Mouse (Mus musculus) adrenal gland, postnatal 10 days (tissue): ENCODE data around the gene Bmpr1a. TPM values are rescaled to one million over a fixed set of nuclear protein-coding genes. Genes with fewer than 3 reads are reported as not detected.
"Not testable (repeated sequence)": the region's sequence is repeated elsewhere in the genome, so short reads cannot be mapped to it uniquely, and the experiment has no call there.

Experiments
- DNase-seq: peaks from one replicate; pipeline ENCODE4 v3.0.0; 2021; ENCODE audit warnings: mixed read lengths
- total RNA-seq, 2 experiments: library from RNA; stranded (reverse); gene quantifications; 2 replicates each; pipeline ENCODE4 v1.2.3; 2021

Bmpr1a gene
- total RNA-seq, 2 experiments from 2014 or later, result 50.2 to 55.3 TPM

GRCm38 (mm10) chr14:34382921-34383704, 120.0 kb downstream of the Bmpr1a start:
- no peak for DNase-seq

GRCm38 (mm10) chr14:34378560-34379331, 124.4 kb downstream of the Bmpr1a start:
- DNase-seq, result peak; percentile 63

GRCm38 (mm10) chr14:34377121-34377520, 126.0 kb downstream of the Bmpr1a start:
- no peak for DNase-seq

- DNase-seq, result peak; percentile 42
Measured at GRCm38 (mm10) chr14:34375941-34376340, 127.2 kb downstream of the Bmpr1a start.

- DNase-seq, result no peak
Measured at GRCm38 (mm10) chr14:34375415-34375904, 127.7 kb downstream of the Bmpr1a start, which contains the start of gene Mmrn2. Mmrn2 (plus strand) TSS chr14:34375465.

GRCm38 (mm10) chr14:34374577-34374976, 128.6 kb downstream of the Bmpr1a start, which contains the start of gene Sncg:
Sncg (minus strand) TSS chr14:34374789.
- peak; percentile 58 for DNase-seq

- no peak for DNase-seq
Measured at GRCm38 (mm10) chr14:34373581-34373980, 129.6 kb downstream of the Bmpr1a start.

- peak; percentile 81 for DNase-seq
Measured at GRCm38 (mm10) chr14:34372646-34373045, 130.5 kb downstream of the Bmpr1a start.

GRCm38 (mm10) chr14:34371763-34372162, 131.4 kb downstream of the Bmpr1a start:
- DNase-seq, result no peak

GRCm38 (mm10) chr14:34370921-34371320, 132.2 kb downstream of the Bmpr1a start:
- no peak for DNase-seq

- DNase-seq, result peak; percentile 35
Measured at GRCm38 (mm10) chr14:34370203-34370602, 132.9 kb downstream of the Bmpr1a start.

- no peak for DNase-seq
Measured at GRCm38 (mm10) chr14:34365147-34365507, 138.0 kb downstream of the Bmpr1a start.

GRCm38 (mm10) chr14:34364254-34365146, 138.6 kb downstream of the Bmpr1a start:
- not testable (repeated sequence) for DNase-seq

GRCm38 (mm10) chr14:34363490-34364253, 139.5 kb downstream of the Bmpr1a start:
- DNase-seq, result peak; percentile 80

- peak; percentile 81 for DNase-seq
Measured at GRCm38 (mm10) chr14:34362726-34363445, 140.3 kb downstream of the Bmpr1a start.

- no peak for DNase-seq
Measured at GRCm38 (mm10) chr14:34362135-34362534, 141.0 kb downstream of the Bmpr1a start.
